Mouse (Mus musculus) naive thymus-derived CD4-positive, alpha-beta T cell, adult 5 months (primary cell): ENCODE data around the gene Rint1. TPM values are rescaled to one million over a fixed set of nuclear protein-coding genes. Genes with fewer than 3 reads are reported as not detected.

ENCODE experiments used
- polyA plus RNA-seq: library from polyadenylated mRNA; unstranded; fragments of 100-300 nt; shearing (Covaris generic); gene quantifications from one replicate; pipeline ENCODE4 v1.2.1, GENCODE M21; 2017

The Rint1 gene
- polyA plus RNA-seq = 26.7 TPM

DNA sequence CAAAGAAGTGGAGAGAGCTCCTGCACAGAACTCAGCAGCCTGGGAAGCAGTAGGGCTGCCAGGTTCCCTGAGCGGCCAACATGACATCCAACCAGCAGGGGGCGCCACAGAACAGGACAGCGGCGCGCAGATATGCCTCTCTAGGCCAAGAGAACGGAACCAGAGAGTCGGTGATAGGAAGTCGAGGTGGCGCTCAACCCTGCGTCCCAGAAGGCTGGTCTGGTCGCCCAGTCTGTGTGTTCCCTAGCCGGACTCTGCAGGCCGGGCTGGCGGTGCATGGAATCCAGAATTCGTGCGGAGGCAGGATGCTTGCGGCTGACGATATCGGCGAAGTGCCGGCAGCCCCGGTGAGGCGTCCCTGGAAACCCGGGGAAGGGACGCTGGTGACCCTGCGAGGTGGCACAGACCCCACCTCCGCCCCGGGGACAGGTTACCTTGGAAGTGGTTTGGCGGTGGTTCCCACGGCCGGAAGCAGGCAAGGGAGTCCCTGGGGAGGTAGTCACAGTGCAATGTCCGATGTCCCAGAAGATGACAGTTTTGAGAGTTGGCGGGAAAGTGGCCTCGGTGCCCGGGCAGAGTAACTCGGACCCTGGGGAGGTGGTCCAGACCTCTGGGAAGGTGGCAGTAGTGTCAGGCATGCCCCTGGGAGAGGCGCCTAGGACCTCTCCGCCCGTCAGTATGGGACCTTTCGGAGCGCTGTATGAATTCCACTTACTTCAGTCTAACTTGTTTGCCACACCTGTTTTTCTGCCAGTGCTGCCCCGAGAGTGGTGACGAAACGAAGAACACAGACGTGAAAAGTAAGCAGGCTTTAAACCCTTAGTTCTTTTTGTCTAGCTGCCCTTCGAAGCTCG is at the start of gene Rint1:
TSS of gene Rint1 (plus strand) at position 176 of the 854 bp plus-strand sequence.

DNA sequence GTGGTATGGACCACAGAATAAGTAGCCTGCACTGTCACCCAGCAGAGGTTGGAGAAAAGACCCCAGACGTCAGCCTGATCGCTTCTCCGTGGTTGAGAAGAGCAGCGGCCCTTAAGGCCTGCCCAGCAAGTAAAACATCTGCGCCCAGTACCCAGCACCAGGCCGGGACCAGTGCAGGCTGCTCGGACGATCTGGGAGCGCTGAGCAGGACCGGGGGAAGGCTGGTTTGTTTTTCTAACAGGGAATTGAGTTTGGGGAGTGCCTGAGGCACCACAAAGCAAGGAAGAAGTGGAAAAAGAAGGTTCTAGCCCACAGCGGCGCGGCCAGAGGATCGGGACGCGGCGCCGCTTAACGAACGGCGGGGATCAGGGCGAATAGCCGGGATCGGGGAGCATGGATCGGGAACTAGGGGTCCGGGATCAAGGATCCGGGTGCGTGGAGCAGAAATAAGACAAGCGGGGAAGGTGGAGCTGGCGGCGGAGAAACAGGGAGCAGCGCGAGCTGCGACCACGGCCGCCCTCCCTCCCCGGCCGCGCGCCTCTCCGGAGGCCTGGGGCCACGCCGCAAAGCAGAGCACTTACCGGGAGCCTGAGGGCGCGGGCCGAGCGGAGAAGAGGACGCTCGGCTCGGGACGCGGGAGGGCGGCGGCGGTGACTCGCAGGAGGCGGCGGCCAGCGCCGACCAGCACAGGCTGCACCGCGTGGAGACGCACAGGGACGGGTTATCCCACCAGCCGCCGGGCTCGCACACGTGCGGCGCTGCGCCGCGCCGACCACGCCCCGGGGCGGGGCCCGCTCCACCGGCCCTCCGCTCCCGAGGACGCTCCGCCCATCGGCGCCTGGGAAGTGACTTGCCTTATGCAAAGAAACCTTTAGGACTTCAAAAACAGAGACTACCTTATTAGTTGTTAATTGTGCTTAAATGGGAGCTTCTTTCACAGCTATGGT is 4.3 kb upstream of the Rint1 start, which contains the start of gene Pus7:
TSS of gene Pus7 (minus strand) at position 781 of the 947 bp plus-strand sequence.

DNA sequence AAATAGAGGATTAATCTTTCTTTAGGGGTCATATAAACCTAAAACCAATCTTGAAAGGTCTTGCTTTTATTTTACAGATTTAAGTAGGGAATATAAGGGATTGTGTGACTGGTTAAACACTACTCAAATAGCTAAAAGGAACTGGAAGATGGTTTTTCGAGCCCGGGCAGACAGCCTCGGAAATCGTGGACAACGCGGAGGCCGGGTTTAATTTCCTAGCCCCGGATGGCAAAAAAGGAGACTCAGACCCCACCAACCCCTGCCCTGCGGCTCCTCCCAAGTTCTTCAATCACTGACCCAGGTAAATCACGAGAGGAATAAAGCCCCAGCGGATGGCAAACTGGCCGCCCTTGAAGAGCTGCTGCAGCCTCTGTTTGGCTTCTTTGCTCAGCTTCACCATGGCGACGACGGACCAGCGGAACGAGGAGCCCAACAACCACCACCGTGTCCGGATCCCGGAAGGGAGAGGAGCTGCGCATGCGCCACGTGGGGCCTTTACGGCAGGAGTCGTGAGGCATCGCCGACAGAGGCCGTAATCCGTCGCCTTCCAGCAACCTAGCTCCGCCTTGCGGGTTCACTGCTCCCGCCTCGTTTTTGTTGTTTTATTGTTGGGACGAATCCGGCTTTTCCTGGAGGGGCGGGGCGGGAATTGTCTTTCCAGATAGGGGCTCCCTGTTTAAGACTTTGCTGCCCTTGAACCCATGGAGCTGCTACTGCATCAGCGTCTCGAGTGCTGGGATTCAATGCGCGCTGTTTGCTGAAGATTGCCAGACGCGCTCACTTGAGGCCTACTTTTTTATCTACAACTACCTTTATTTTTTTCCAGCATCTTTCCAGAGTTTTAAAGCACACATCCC is 56.4 kb downstream of the Rint1 start, which contains the start of gene Tomm7:
TSS of gene Tomm7 (minus strand) at position 488 of the 857 bp plus-strand sequence.

Other genes starting within 250 kb of the Rint1 start
- gene Srpk2, start 103.1 kb upstream of the Rint1 start, polyA plus RNA-seq = 98.1 TPM
- gene Pus7, start 4.0 kb upstream of the Rint1 start, polyA plus RNA-seq = 27.3 TPM
- gene Tomm7, start 56.5 kb downstream of the Rint1 start, polyA plus RNA-seq = 45.8 TPM
- gene Fam126a, start 243.0 kb downstream of the Rint1 start, polyA plus RNA-seq = 16.1 TPM